Comparison of ENCODE assay signal across 8 mouse cellular contexts in genomic region chr3:34443731-34444628, GRCm38 (mm10).
DNase-seq lines count a peak whose midpoint lies in the region; ATAC-seq lines count a peak whose summit lies in the region.

No protein-coding gene starts in this region.

- H3K36me3 ChIP-seq in lung, embryonic 16.5 days (ENCODE audit: control insufficient read depth, insufficient read depth, low read length): no peaks in the 10 kb centered on the region
- H3K36me3 ChIP-seq in forebrain, embryonic 15.5 days: no peaks in the 10 kb centered on the region

- H3K4me1 ChIP-seq in lung, embryonic 16.5 days (replicated peaks; ENCODE audit: control insufficient read depth, insufficient read depth, low read length): peaks cover 8% of the 10 kb centered on the region
- H3K4me1 ChIP-seq in forebrain, embryonic 15.5 days: peaks cover 49% of the 10 kb centered on the region

- WGBS in lung, embryonic 16.5 days: 29% methylated on average over 28 of the region's 28 CpGs
- WGBS in forebrain, embryonic 15.5 days: 8% methylated on average over 28 of the region's 28 CpGs

- H3K9ac ChIP-seq in lung, embryonic 16.5 days (ENCODE audit: low read length): peak overlapping the region; percentile 32; the same call in 1 of the 2 replicates
- 0 out of 2 replicates have a peak overlapping the region, but pooled peaks have one; percentile 13 for H3K9ac ChIP-seq in forebrain, embryonic 15.5 days (replicated peaks)

- no peak for ATAC-seq in lung, embryonic 16.5 days (ENCODE audit: low read depth)
- ATAC-seq in forebrain, embryonic 15.5 days (replicated peaks): peak; percentile 77
- ATAC-seq in megakaryocyte progenitor cell, adult 5-6 weeks (replicated peaks; ENCODE audit: poor library complexity): no peak

- no peaks in the 10 kb centered on the region for H3K27me3 ChIP-seq in lung, embryonic 16.5 days (ENCODE audit: control insufficient read depth, insufficient read depth, low read depth, low read length)
- no peaks in the 10 kb centered on the region for H3K27me3 ChIP-seq in forebrain, embryonic 15.5 days

- no peak overlapping the region for H3K27ac ChIP-seq in lung, embryonic 16.5 days (ENCODE audit: low read length)
- peak overlapping the region; percentile 79 for H3K27ac ChIP-seq in forebrain, embryonic 15.5 days (replicated peaks)

- H3K4me2 ChIP-seq in lung, embryonic 16.5 days (ENCODE audit: low read depth, low read length): peak overlapping the region; percentile 43
- H3K4me2 ChIP-seq in forebrain, embryonic 15.5 days (replicated peaks): peak overlapping the region; percentile 40

- H3K9me3 ChIP-seq in lung, embryonic 16.5 days (ENCODE audit: control insufficient read depth, low read length): peaks cover 2% of the 10 kb centered on the region; the same call in 1 of the 2 replicates
- H3K9me3 ChIP-seq in forebrain, embryonic 15.5 days: no peaks in the 10 kb centered on the region

- H3K4me3 ChIP-seq in lung, embryonic 16.5 days (ENCODE audit: low read length): no peak overlapping the region; the same call in 1 of the 2 replicates
- H3K4me3 ChIP-seq in forebrain, embryonic 15.5 days: 0 out of 2 replicates have a peak overlapping the region, but pooled peaks have one; percentile 5

- DNase-seq in lung, postnatal 4 days: no peak
- DNase-seq in layer of hippocampus, postnatal 36 days: peak; percentile 65 to 72
- peak; percentile 26 for DNase-seq in neural tube, embryonic 10.5 days (ENCODE audit: extremely low spot score, low spot score)
- no peak for DNase-seq in thymus, postnatal 0 days (ENCODE audit: low spot score)
- no peak for DNase-seq in B cell, adult 2 months

Comparison
In these comparisons a context has a peak if more than half of its experiments do, and no peak if none do; other contexts are left out.
1. DNase-seq: peak in layer of hippocampus, postnatal 36 days (2 of 2) and neural tube, embryonic 10.5 days (single experiment); none in lung, postnatal 4 days (0 of 2), thymus, postnatal 0 days (single experiment) and B cell, adult 2 months (0 of 2).